Mouse (Mus musculus) kidney, postnatal 10 days (tissue): ENCODE results near the gene Bst1.

ENCODE experiments used
- DNase-seq: peaks from one replicate; pipeline ENCODE4 v3.0.0; 2021; ENCODE audit warnings: mixed read lengths

Bst1 gene

GRCm38 (mm10) chr5:43818695-43819094 is at the start of gene Bst1:
Gene Bst1 (plus strand): TSS chr5:43818885.
- peak; percentile 25 for DNase-seq

GRCm38 (mm10) chr5:43770618-43771354 is 47.9 kb upstream of the Bst1 start:
- DNase-seq: no peak

- no peak for DNase-seq
Measured at GRCm38 (mm10) chr5:43771555-43771954, 47.1 kb upstream of the Bst1 start.

- DNase-seq: no peak
Measured at GRCm38 (mm10) chr5:43776407-43776806, 42.3 kb upstream of the Bst1 start.

GRCm38 (mm10) chr5:43776993-43777392 is 41.7 kb upstream of the Bst1 start:
- DNase-seq: no peak

GRCm38 (mm10) chr5:43778583-43778982 is 40.1 kb upstream of the Bst1 start:
- DNase-seq: no peak

GRCm38 (mm10) chr5:43781423-43781976 is 37.2 kb upstream of the Bst1 start:
- DNase-seq: no peak

GRCm38 (mm10) chr5:43781977-43782930 is 36.4 kb upstream of the Bst1 start:
- peak; percentile 89 for DNase-seq

- no peak for DNase-seq
Measured at GRCm38 (mm10) chr5:43783996-43784395, 34.7 kb upstream of the Bst1 start.

GRCm38 (mm10) chr5:43786607-43787006 is 32.1 kb upstream of the Bst1 start:
- DNase-seq: no peak

- no peak for DNase-seq
Measured at GRCm38 (mm10) chr5:43787976-43788752, 30.5 kb upstream of the Bst1 start.

- no peak for DNase-seq
Measured at GRCm38 (mm10) chr5:43792354-43792753, 26.3 kb upstream of the Bst1 start.

GRCm38 (mm10) chr5:43799530-43799929 is 19.2 kb upstream of the Bst1 start:
- no peak for DNase-seq

- DNase-seq: no peak
Measured at GRCm38 (mm10) chr5:43800700-43801099, 18.0 kb upstream of the Bst1 start.

- no peak for DNase-seq
Measured at GRCm38 (mm10) chr5:43801253-43801652, 17.4 kb upstream of the Bst1 start.

GRCm38 (mm10) chr5:43801798-43802197 is 16.9 kb upstream of the Bst1 start:
- no peak for DNase-seq

GRCm38 (mm10) chr5:43805401-43805800 is 13.3 kb upstream of the Bst1 start:
- DNase-seq: no peak

GRCm38 (mm10) chr5:43806340-43806739 is 12.3 kb upstream of the Bst1 start:
- DNase-seq: no peak

GRCm38 (mm10) chr5:43806914-43807313 is 11.8 kb upstream of the Bst1 start:
- no peak for DNase-seq

GRCm38 (mm10) chr5:43807744-43808696 is 10.7 kb upstream of the Bst1 start:
- peak; percentile 90 for DNase-seq

GRCm38 (mm10) chr5:43810427-43811062 is 8.1 kb upstream of the Bst1 start:
- no peak for DNase-seq
